Mouse (Mus musculus) liver, embryonic 12.5 days (tissue): ENCODE measurements at regions not wholly inside any gene's neighbourhood (a gene's known extent, or its start where the extent isn't known, plus 50 kb on each side); places are given as distances from the start of the nearest gene placed in this dataset.

Experiments
- ATAC-seq: fragments of 200-750 bp; cut with Nextera tagmentation; 2 replicates; pipeline ENCODE4 v1.8.0; 2017; ENCODE audit warnings: moderate number of reproducible peaks, mild to moderate bottlenecking, moderate library complexity
- H3K27ac ChIP-seq: fragments of 300-500 bp; sonication (generic); 2 replicates; pipeline ENCODE4 v1.5.1; 2016; ENCODE audit warnings: mild to moderate bottlenecking
- H3K27me3 ChIP-seq: fragments of 300-500 bp; sonication (generic); replicated peaks from 2 replicates; pipeline ENCODE4 v1.6.1; 2016; ENCODE audit warnings: mild to moderate bottlenecking, moderate library complexity
- H3K36me3 ChIP-seq: fragments of 300-500 bp; sonication (generic); 2 replicates; pipeline ENCODE4 v1.6.1; 2016; ENCODE audit warnings: mild to moderate bottlenecking, moderate library complexity
- H3K4me1 ChIP-seq: fragments of 300-500 bp; sonication (generic); 2 replicates; pipeline ENCODE4 v1.6.1; 2016
- H3K4me2 ChIP-seq: fragments of 300-500 bp; sonication (generic); 2 replicates; pipeline ENCODE4 v1.6.1; 2016; ENCODE audit warnings: mild to moderate bottlenecking, moderate library complexity
- H3K4me3 ChIP-seq: fragments of 300-500 bp; sonication (generic); 2 replicates; pipeline ENCODE4 v1.5.1; 2016; ENCODE audit warnings: mild to moderate bottlenecking, moderate library complexity
- H3K9ac ChIP-seq: fragments of 300-500 bp; sonication (generic); 2 replicates; pipeline ENCODE4 v1.6.1; 2016; ENCODE audit warnings: mild to moderate bottlenecking, moderate library complexity
- H3K9me3 ChIP-seq: fragments of 300-500 bp; sonication (generic); replicated peaks from 2 replicates; pipeline ENCODE4 v1.6.1; 2016; ENCODE audit warnings: mild to moderate bottlenecking, moderate library complexity
- WGBS: fragments of 180-500 bp; shearing (Covaris S2); methylation state at CpG from one replicate; pipeline ENCODE4 v1.1.7; 2016; ENCODE audit not compliant: insufficient replicate concordance; 5-methylcytosine and 5-hydroxymethylcytosine counted together

DNA sequence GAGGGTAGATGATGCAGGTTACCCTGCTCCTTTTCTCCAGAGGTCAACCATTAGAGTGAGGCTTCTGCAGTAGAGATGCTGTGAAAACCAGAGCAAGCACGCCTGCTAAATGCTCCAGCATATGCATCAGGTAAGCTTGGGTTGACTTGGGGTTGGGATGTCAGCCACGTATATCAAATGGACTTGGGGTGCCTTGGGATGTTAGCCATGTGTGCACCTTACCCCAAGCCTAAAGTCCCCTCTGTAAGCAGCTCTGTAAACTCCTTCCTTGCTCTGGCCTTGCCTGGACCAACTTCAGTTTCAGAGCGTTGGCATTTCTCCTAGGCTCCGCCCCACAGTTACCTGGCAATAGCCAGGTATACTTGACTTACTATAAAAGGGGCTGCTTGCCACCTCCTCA lies 155.3 kb upstream of the Tmtc1 start:
- H3K9me3 ChIP-seq = no peaks in the 10 kb centered on the region
- WGBS = 79% methylated on average over 4 of the region's 4 CpGs
- no peak overlapping the region for H3K4me2 ChIP-seq
- H3K27me3 ChIP-seq = no peaks in the 10 kb centered on the region; the same call in 1 of the 2 replicates
- no peak overlapping the region for H3K27ac ChIP-seq
- H3K9ac ChIP-seq = no peak overlapping the region
- H3K4me1 ChIP-seq = peaks cover 48% of the 10 kb centered on the region
- no peak for ATAC-seq
- H3K4me3 ChIP-seq = no peak overlapping the region
- no peaks in the 10 kb centered on the region for H3K36me3 ChIP-seq

DNA sequence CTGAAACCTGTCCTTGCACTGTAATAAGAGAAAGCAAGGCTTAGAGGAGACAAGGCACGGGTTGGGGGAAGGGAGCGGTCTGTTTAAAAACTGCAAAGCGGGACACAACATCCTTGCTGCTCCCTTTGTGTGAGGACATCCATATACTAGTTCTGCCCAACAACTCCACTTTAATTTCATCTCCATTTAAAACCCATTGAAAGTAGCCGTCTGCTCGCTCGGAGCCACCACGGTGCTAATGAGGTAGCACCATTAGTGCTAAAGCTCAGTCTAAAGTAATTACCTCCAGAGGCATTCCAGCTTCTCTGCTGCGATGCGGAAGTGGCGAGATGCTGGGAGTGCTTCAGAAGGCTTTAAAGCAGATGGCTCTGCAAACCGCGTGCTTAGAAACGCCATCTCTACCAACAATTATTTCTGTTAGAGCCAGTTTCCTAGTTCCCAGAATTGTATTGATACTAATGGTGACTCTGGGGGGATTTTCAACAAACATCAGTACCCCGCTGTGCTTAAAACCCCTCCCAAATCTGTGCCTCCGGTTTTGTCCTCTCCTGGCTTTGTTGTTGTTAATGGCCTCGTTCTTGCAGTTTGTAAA lies 154.7 kb upstream of the Tmtc1 start:
- ATAC-seq = no peak
- Histone ChIP-seq H3K27ac (no peak overlapping the region), H3K4me1 (peaks cover 41% of the 10 kb centered on the region), H3K9ac (no peak overlapping the region), H3K4me3 (no peak overlapping the region), H3K4me2 (peak overlapping the region; percentile 38), H3K36me3 (no peaks in the 10 kb centered on the region), H3K27me3 (no peaks in the 10 kb centered on the region; the same call in 1 of the 2 replicates), H3K9me3 (no peaks in the 10 kb centered on the region)
- WGBS = 23% methylated on average over 16 of the region's 16 CpGs

DNA sequence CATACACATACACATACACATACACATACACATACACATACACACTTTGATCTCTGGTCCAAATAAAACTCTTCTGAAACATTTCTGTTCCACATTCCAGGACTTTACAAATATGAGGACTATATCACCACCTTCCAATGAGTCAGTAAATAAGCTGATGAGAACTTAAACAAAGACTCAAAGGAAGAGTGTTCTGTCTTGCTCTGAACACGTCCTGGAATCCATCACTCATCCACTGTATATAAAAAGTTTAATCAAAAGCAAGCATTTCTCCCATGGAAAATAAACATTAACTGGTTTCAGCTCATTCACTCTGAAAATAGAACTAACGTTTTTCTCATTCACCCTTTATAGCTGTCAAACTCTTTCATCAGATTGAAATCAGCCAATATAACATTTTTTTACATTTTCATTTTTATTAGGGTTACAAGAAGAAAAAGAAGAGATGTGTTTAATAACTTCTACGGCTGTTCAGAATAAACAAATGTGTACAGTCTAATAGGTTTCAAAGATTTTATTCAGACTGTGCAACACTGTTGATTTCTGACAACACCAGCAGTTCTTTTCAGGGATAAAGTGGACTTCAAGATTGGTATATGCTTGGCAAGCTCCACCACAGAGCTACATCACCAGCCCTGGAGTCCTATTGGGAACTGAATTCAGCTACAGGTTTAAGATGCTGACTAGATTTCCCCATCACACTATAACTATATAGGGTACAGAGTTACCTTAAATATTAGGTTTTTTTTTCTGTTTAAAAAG lies 151.0 kb upstream of the Tmtc1 start:
- no peak for ATAC-seq
- no peaks in the 10 kb centered on the region for H3K9me3 ChIP-seq
- peaks cover 7% of the 10 kb centered on the region for H3K4me1 ChIP-seq
- no peak overlapping the region for H3K4me2 ChIP-seq
- no peak overlapping the region for H3K9ac ChIP-seq
- peaks cover 6% of the 10 kb centered on the region; the same call in 1 of the 2 replicates for H3K27me3 ChIP-seq
- WGBS = 51% methylated on average over 3 of the region's 3 CpGs
- H3K27ac ChIP-seq = no peak overlapping the region
- H3K4me3 ChIP-seq = no peak overlapping the region
- H3K36me3 ChIP-seq = no peaks in the 10 kb centered on the region

DNA sequence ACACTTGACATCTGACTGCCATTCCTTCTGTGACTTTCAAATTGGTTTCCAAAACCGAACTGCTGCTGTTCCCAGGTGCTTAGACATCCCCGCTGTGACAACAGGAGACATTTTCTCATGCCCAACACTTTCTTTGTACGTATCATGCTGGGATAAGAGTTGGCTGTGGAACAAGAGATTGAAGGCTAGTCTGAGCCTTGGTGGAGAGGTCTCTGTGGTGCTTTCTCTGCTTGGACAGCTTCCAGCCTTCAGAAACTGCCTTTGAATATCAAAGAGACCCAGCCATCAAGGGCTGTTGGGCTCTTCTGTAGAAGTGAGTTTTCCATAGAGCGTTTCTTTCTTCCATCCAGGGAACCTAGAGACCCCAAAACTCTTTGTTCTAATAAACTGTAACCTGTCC lies 144.8 kb upstream of the Tmtc1 start:
- no peak for ATAC-seq
- WGBS = 80% methylated on average over 4 of the region's 4 CpGs

DNA sequence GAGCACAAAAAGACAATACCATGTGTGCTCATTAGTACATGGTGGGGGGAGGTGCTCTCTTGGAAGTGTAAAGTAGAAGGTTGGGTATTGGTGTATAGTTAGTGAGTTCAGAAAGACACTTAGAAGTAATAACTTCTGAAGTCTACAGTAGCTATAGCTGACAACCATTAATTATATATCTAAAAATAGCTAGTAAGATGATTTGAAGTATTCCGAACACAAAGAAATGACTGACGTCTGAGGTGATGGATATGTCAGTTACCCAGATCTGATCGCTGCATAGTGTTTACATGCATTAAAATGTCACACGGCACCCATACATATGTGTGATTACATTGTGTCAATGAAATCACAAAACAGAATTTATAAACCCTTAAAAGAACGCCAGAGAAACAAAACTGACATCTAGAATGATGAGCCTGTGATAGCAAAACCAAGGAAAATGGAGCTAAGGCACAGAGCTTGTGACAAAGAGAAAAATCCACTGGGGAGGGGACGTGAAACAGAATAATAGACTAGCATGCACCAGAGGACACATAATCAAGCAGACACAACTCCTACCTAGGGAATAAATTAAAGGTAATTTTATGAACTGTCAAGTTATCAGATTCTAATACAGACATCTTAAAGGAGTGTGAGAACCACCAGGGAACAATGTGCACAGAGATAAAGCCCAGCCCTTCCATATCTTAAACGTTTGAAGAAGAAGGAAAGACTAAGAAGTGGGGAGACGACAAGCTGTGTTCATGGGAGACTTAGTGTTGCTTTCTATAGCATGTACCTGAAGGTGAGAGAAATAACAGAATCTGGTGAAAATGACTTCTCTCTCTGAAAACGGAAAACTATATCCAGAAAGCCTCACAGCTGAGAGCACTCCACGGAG lies 142.5 kb upstream of the Tmtc1 start:
- Histone ChIP-seq H3K36me3 (no peaks in the 10 kb centered on the region), H3K4me3 (no peak overlapping the region), H3K9ac (no peak overlapping the region), H3K4me2 (no peak overlapping the region), H3K9me3 (no peaks in the 10 kb centered on the region), H3K4me1 (peaks cover 7% of the 10 kb centered on the region; the same call in 1 of the 2 replicates), H3K27me3 (no peaks in the 10 kb centered on the region), H3K27ac (no peak overlapping the region)
- whole genome bisulfite sequencing = 59% methylated on average over 10 of the region's 10 CpGs
- ATAC-seq = peak; percentile 71

More for the DNA sequence above, 144.8 kb upstream of the Tmtc1 start:
- Histone ChIP-seq H3K27ac (no peak overlapping the region), H3K9me3 (no peaks in the 10 kb centered on the region), H3K27me3 (peaks cover 6% of the 10 kb centered on the region; the same call in 1 of the 2 replicates), H3K9ac (no peak overlapping the region), H3K4me1 (peaks cover 7% of the 10 kb centered on the region; the same call in 1 of the 2 replicates), H3K4me2 (no peak overlapping the region), H3K4me3 (no peak overlapping the region), H3K36me3 (no peaks in the 10 kb centered on the region)

DNA sequence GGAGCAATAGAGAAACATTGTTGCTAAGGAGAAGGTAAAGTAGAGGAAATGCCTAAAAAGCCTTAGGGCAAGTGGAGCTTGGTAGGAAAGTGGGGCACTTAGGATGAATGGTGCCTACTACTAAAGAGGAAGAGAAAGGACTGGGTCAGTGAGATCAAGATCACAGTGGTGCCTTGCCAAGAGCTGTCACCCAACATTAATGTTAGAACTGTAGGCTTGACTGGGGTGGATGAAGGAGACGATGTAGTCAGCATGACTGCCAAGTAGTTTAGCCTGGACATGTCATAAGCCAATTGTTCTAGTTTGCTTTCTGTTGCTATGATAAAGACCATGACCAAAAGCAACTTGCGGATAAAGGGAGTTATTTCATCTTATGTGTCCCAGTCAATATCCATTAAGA lies 139.9 kb upstream of the Tmtc1 start:
- Histone ChIP-seq H3K4me2 (no peak overlapping the region), H3K4me3 (no peak overlapping the region), H3K4me1 (peaks cover 7% of the 10 kb centered on the region; the same call in 1 of the 2 replicates), H3K9ac (no peak overlapping the region), H3K27ac (no peak overlapping the region), H3K9me3 (no peaks in the 10 kb centered on the region), H3K27me3 (no peaks in the 10 kb centered on the region), H3K36me3 (no peaks in the 10 kb centered on the region)
- 81% methylated on average over 2 of the region's 2 CpGs for WGBS
- no peak for ATAC-seq

DNA sequence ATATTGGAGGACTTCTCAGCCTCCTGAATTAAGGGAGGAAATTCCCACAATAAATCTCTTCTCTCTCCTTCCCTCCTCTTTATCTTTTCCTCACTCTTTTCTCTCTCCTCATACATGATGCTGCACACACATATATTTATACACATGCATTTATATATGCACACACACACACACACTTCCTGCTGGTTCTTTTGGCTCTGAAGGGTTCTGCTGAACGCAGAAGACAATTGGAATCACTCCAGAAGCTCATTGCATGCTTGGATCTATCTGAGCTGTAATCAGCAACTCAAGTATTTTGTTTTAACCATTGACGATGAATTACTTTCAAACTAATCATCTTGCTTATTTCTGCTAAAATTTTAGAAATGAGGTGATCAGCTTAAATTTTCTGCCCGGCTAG lies 134.1 kb upstream of the Tmtc1 start:
- H3K9me3 ChIP-seq = no peaks in the 10 kb centered on the region
- peaks cover 4% of the 10 kb centered on the region; the same call in 1 of the 2 replicates for H3K4me1 ChIP-seq
- no peak for ATAC-seq
- no peaks in the 10 kb centered on the region for H3K27me3 ChIP-seq
- no peak overlapping the region for H3K27ac ChIP-seq
- H3K4me3 ChIP-seq = no peak overlapping the region
- H3K9ac ChIP-seq = no peak overlapping the region
- no peaks in the 10 kb centered on the region for H3K36me3 ChIP-seq
- 80% methylated on average over 3 of the region's 3 CpGs for WGBS
- no peak overlapping the region for H3K4me2 ChIP-seq

DNA sequence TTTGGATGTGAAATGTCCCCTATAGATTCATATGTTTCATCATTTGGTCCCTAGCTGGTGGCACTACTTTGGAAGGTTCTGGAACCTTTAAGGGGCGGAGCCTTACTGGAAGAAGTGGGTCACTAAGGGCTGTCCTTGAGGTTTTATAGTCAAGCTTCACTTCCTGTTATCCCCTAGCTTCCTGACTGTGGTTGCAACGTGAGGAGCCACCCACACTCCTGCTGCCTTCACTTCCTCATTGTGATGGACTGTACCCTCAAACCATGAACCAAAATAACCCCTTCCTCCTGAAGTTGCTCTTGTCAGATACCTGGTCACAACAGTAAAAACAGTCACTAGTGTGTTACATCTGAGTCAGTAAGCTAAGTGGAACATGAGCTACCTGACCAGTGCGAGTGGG lies 133.5 kb upstream of the Tmtc1 start:
- no peaks in the 10 kb centered on the region for H3K9me3 ChIP-seq
- H3K27ac ChIP-seq = no peak overlapping the region
- H3K4me3 ChIP-seq = no peak overlapping the region
- ATAC-seq = 0 out of 2 replicates have a peak, but pooled peaks have one; percentile 24
- H3K9ac ChIP-seq = no peak overlapping the region
- no peaks in the 10 kb centered on the region for H3K27me3 ChIP-seq
- H3K4me2 ChIP-seq = no peak overlapping the region
- WGBS = 54% methylated on average over 3 of the region's 3 CpGs
- H3K4me1 ChIP-seq = peaks cover 4% of the 10 kb centered on the region; the same call in 1 of the 2 replicates
- H3K36me3 ChIP-seq = no peaks in the 10 kb centered on the region

DNA sequence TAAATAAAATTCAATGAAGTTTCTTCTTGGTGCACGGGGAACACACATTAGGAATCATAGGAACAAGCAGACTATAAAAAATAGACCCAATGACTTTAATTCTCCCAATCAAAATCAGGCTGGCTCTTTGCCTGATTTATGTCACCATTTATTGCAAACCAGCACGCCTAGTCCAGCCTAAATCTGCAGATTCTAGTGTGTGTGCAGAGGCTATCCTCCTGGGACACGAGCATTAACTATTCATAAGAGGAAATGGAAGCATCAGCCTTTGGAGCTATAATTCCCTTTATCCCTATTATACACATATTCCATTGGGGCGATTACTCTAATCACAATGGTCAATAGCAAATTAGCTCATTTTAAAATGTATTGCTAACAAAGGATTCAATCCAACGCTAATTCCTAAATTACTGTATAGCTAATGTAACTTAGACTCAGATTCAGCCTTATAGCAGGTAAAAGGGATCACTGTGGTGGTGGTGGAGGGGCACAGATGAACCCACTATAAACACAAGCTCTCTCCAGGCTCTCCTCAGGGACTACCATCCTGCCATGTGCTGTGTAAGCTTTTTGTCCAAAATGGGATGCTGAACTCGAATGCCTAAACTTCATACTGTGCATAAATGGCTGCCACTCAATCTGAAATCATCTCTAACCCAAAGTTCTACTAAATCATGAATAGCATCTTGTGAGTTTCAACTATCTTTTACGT lies 130.7 kb upstream of the Tmtc1 start:
- ATAC-seq = no peak
- Histone ChIP-seq H3K4me3 (no peak overlapping the region), H3K27me3 (no peaks in the 10 kb centered on the region), H3K36me3 (no peaks in the 10 kb centered on the region), H3K9ac (no peak overlapping the region), H3K4me2 (no peak overlapping the region), H3K27ac (no peak overlapping the region), H3K4me1 (peaks cover 15% of the 10 kb centered on the region; the same call in 1 of the 2 replicates), H3K9me3 (no peaks in the 10 kb centered on the region)
- 73% methylated on average over 7 of the region's 7 CpGs for WGBS

DNA sequence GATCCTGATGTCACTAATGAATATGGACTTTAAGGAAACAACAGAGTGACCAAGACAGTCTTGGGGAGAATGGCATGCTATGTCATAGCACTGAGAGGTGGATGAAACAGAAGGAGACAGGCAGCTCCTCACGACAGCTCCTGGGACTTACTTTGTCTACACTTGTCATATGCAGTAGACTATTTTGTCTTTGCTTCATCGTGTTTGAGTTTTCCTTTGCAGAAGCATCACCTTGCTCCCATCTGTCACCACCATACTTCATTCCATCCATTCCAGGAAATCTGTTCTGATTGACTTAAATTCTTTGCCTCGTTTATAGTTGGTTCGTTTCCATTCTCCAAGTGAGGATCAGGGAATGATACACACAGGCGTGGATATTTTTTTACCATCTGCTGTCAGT lies 128.0 kb upstream of the Tmtc1 start:
- peaks cover 15% of the 10 kb centered on the region; the same call in 1 of the 2 replicates for H3K4me1 ChIP-seq
- H3K9ac ChIP-seq = no peak overlapping the region
- no peak overlapping the region for H3K4me2 ChIP-seq
- H3K27ac ChIP-seq = no peak overlapping the region
- H3K4me3 ChIP-seq = no peak overlapping the region
- WGBS = 58% methylated on average over 5 of the region's 5 CpGs
- H3K27me3 ChIP-seq = no peaks in the 10 kb centered on the region
- no peaks in the 10 kb centered on the region for H3K9me3 ChIP-seq
- no peaks in the 10 kb centered on the region for H3K36me3 ChIP-seq
- ATAC-seq = no peak

DNA sequence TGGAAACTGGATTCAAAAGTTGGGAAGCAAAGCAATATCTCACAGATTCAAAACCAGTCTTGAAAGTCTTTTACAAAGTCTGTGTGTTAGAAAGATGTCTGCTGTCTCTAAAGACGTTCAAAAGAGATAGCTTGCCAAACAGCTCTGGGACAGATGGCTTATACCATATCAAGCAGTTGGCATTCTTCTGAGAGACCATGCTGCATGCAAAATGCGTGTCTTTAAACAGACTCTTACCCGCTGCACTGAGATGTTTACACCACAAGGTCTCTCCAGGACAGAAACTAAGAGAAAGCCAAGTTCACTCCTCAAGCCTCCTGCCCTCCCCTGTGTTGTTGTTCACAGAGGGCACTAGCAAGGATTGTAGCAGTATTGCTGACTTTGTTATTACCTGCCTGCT lies 127.5 kb upstream of the Tmtc1 start:
- whole genome bisulfite sequencing = 71% methylated on average over 3 of the region's 3 CpGs
- no peaks in the 10 kb centered on the region for H3K27me3 ChIP-seq
- H3K36me3 ChIP-seq = no peaks in the 10 kb centered on the region
- 0 out of 2 replicates have a peak, but pooled peaks have one; percentile 18 for ATAC-seq
- no peak overlapping the region for H3K9ac ChIP-seq
- no peak overlapping the region for H3K4me2 ChIP-seq
- no peak overlapping the region for H3K4me3 ChIP-seq
- H3K9me3 ChIP-seq = no peaks in the 10 kb centered on the region
- no peak overlapping the region for H3K27ac ChIP-seq
- H3K4me1 ChIP-seq = peaks cover 15% of the 10 kb centered on the region; the same call in 1 of the 2 replicates
